Mouse (Mus musculus) left cerebral cortex, postnatal 14 days (tissue): ENCODE results near the gene Itpr1. TPM values are rescaled to one million over a fixed set of nuclear protein-coding genes. Genes with fewer than 3 reads are reported as not detected.

Experiments
- DNase-seq, 2 experiments: peaks; one replicate each; pipeline ENCODE4 v3.0.0; 2021 to 2022; ENCODE audit warnings: low spot score in 2 of 2, mixed read lengths in 1 of 2
- intact Hi-C: fragments of 180-260 bp; cut with DNase I; formaldehyde crosslinking; loops from one replicate; pipeline ENCODE4 v1.15.1; 2025
- microRNA-seq, 2 experiments: library from miRNA; unstranded; fragments of <30 nt; microRNA quantifications; one replicate each; pipeline ENCODE4 v1.2.0; 2022
- total RNA-seq, 2 experiments: library from RNA; stranded (reverse); gene quantifications; 2 replicates each; pipeline ENCODE4 v1.2.3; 2021

The Itpr1 gene
- total RNA-seq, 2 experiments from 2014 or later, result 156 to 179 TPM

DNA sequence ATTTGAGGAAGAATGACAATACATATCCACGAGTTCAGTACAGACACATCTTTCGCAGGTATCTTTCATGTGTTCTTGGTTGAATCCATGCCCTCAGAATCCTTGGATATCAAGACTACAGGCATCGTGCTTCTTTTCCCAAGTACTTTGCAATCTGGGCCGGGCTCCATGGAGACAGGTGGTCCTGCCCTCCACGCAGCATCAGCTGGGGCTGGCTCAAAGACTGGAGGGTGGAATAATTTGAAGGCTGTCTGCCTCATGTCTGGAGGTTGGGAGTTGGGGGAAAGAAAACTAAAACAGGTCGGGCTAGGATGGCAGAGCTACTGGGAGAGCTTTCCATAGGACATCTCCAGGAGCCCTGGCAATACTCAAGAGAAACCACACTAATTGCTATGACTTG lies 364.2 kb downstream of the Itpr1 start:
- intact Hi-C loops, result no loop called here

DNA sequence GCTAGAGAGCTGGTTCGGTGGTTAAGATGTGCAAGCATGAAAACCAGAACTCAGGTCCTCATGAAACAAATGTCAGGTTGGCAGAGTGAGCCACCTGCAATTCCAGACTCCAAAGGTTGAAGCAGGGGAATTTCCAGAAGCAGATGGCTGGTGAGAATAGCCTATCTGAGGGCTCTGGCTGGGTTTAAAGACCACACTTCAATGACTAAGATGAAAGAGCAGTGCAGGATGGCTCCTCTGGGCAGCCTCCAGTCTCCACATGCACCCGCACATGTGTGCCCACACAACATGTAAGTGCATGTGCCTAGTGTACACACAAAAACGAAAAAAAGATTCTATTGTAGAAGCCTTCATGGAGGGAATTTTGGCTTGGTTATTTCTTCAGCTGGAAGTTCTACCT lies 375.5 kb downstream of the Itpr1 start:
- intact Hi-C loops, result no loop called here
- no peak for DNase-seq

More for the DNA sequence above, 364.2 kb downstream of the Itpr1 start:
- DNase-seq, result peak; percentile 39 to 49

DNA sequence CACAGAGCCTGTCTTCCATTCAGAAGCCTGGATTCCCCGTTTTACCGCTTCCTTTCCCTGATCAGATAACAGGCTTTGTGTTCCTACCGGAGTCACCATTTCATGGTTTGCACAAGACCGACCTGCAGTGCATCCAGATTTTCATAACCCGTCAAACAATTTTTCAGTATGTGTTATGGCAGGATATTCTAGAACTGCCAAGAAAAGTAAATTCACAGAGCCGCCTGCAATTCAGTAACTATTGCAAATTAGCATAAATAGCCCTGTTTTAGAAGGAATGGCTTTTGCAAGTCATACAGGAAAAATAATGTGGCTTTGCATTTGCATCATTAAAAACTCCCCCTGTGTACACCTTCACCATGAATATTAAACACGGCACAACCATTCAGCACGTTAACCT lies 379.3 kb downstream of the Itpr1 start:
- DNase-seq, result no peak
- intact Hi-C loops, result no loop called here

DNA sequence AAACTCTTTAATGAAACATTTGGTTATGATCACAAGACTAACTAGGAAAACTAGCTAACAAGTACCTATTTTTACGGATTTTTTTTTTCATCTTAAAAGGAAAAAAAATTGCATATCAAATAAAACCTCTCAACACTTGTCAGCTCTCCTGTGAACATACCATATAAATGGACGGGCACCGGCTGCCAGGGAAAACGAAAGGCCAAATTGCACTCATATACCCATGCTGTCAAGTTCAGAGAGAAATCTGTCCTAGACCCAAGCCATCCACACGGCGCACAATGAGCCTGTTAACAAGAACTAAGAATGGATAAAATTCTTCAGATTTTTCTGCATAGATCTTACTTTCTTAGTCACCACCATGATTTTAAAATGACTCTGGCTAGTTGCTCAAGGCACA lies 379.7 kb downstream of the Itpr1 start:
- DNase-seq, result peak in 1 of 2 experiments; percentile 11
- intact Hi-C loops, result no loop called here

DNA sequence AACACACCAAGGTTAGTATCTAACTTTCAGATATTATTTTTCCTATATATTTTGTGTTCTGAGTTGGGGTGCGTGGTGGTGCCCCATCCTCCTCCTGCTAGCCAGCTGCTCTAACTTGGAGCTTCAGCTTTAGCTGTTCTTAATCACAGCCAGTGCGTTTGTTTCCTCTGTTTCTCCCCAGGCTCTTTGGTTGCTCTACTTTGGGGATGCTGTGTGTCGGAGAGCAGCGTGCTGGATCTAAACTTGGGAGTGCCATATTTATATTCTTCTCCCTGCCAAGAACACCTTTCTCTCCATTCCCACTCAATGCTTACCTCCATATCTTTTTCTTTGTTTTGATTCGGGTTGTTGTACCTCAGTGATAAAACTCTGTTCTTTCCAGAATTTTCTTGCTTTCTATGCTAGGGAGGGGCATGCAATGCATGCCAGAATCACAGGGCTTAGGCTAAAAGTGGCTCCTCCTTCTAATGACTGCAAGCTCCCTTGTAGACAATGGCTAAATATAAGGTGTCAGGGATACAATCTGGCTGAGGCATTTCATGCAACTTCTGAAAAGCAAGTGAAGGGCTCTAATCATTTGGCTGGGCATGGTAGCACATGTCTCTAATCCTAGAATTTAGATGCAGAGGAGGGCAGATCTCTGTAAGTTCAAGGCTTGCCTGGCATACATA lies 381.4 kb downstream of the Itpr1 start:
- intact Hi-C loops, result no loop called here
- no peak for DNase-seq

DNA sequence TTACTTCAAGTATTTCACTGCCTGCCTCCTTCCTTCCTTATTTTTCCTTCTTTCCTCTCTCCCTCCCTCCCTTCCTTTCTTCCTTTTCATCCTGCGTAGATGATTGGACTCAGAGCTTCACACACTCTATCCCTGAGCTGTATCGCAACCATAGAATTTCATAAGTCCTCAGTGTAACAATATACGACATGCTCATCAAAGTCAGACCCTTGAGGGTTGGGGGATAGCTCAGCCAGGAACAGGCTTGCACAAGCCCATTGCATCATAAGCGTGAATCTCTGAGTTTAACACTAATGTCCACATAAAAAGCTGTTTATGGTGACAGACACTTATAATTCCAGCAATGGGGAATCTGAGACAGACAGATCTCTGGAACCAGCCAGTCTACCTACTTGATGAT lies 385.8 kb downstream of the Itpr1 start:
- intact Hi-C loops, result no loop called here
- no peak for DNase-seq

DNA sequence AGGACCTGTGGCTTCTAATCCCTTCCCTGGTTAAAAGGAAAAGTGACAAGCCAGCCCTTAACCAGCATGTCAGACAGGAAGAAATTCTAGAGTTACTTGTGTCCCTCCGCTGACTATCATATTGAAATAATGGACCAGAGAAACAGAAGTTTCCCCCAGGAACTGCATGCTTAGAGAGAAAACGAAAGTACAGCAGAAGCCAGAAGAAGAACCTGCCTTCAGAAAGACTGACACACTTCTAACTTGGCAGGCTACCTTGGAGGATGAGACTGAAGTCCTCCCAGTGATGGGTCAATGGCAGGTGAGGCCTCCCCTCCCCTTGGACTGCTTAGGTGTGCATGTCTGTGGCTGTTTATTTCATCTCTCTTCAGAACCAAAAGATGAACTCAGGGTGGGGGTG lies 386.4 kb downstream of the Itpr1 start:
- DNase-seq, result no peak
- intact Hi-C loops, result no loop called here

Small RNA genes within 50 kb of the gene (microRNA-seq; reads per million reads assigned to microRNA genes)
- 0 reads per million in 2 experiments for gene Mir7661

Other genes with a start within 250 kb of the Itpr1 start
- gene Setmar, start 148.1 kb upstream of the Itpr1 start, total RNA-seq, result 1 to 10 TPM; 7.6 to 8.0 TPM
- gene Sumf1, start 27.5 kb upstream of the Itpr1 start, total RNA-seq, result 10 to 100 TPM; 17.4 to 18.2 TPM